Mouse (Mus musculus) forebrain, embryonic 11.5 days (tissue): ENCODE measurements around the gene Adgrg1. TPM values are rescaled to one million over a fixed set of nuclear protein-coding genes. Genes with fewer than 3 reads are reported as not detected.

ENCODE experiments used
- ATAC-seq: fragments of 200-750 bp; cut with Nextera tagmentation; replicated peaks from 2 replicates; pipeline ENCODE4 v1.8.0; 2017; ENCODE audit warnings: moderate TSS enrichment; ENCODE audit not compliant: low FRiP score
- DNase-seq: peaks from one replicate; pipeline ENCODE4 v3.0.0-alpha.2; 2017; ENCODE audit warnings: low spot score
- H3K27ac ChIP-seq: fragments of 300-500 bp; sonication (generic); 2 replicates; pipeline ENCODE4 v1.5.1; 2014; ENCODE audit warnings: low read depth, low read length
- H3K27me3 ChIP-seq: fragments of 300-500 bp; sonication (generic); 2 replicates; pipeline ENCODE4 v1.6.1; 2014; ENCODE audit warnings: mild to moderate bottlenecking, low read length, mixed read lengths; ENCODE audit not compliant: control insufficient read depth, insufficient read depth
- H3K36me3 ChIP-seq: fragments of 300-500 bp; sonication (generic); 2 replicates; pipeline ENCODE4 v1.6.1; 2014; ENCODE audit warnings: mild to moderate bottlenecking, low read length, moderate library complexity, mixed read lengths; ENCODE audit not compliant: control insufficient read depth, insufficient read depth
- H3K4me1 ChIP-seq: fragments of 300-500 bp; sonication (generic); replicated peaks from 2 replicates; pipeline ENCODE4 v1.6.1; 2014; ENCODE audit warnings: low read length, mixed read lengths; ENCODE audit not compliant: control insufficient read depth, insufficient read depth
- H3K4me2 ChIP-seq: fragments of 300-500 bp; sonication (generic); 2 replicates; pipeline ENCODE4 v1.6.1; 2014; ENCODE audit warnings: low read depth, mild to moderate bottlenecking, low read length, moderate library complexity, mixed read lengths; ENCODE audit not compliant: severe bottlenecking
- H3K4me3 ChIP-seq: fragments of 300-500 bp; sonication (generic); 2 replicates; pipeline ENCODE4 v1.5.1; 2014; ENCODE audit warnings: low read depth, low read length
- H3K9ac ChIP-seq: fragments of 300-500 bp; sonication (generic); 2 replicates; pipeline ENCODE4 v1.6.1; 2014; ENCODE audit warnings: low read length
- H3K9me3 ChIP-seq: fragments of 300-500 bp; sonication (generic); 2 replicates; pipeline ENCODE4 v1.6.1; 2016; ENCODE audit warnings: low read length, mixed read lengths; ENCODE audit not compliant: control insufficient read depth
- WGBS: fragments of 180-500 bp; shearing (Covaris S2); extraction: QIAGEN DNeasy Blood & Tissue Kit; methylation state at CpG from one replicate; pipeline ENCODE4 v1.1.7; 2014; 5-methylcytosine and 5-hydroxymethylcytosine counted together
- polyA plus RNA-seq: library from polyadenylated mRNA; unstranded; fragments of >200 nt; fragmentation: Nextera tagmentation; extraction: Ambion mirVana; gene quantifications from 2 replicates; pipeline ENCODE4 v1.2.1, GENCODE M21; 2014

Adgrg1 gene
- polyA plus RNA-seq, 1 experiment from 2014 or later = 177 TPM

DNA sequence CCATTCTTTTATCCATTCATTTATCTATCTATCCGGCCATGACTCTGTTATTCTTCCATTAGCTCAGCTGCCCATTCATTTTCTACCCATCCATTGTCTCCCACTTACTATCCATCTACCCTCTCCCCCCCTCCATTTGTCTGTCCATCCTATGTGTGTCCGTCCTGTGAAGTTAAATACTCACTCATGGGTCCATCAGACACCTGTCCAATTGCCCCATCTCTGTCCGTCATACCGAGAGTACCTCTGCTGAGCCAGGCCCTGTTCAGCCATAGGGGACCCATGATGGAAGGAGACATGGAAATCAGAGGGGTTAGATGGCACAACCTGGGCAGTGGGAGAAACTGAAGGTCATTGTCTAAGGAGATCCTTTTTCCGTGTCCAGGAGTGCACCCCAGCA, 24.1 kb upstream of the Adgrg1 start:
- DNase-seq = no peak
- no peaks in the 10 kb centered on the region for H3K4me1 ChIP-seq
- H3K27me3 ChIP-seq = no peaks in the 10 kb centered on the region
- ATAC-seq = no peak
- no peaks in the 10 kb centered on the region for H3K9me3 ChIP-seq
- H3K4me2 ChIP-seq = no peak overlapping the region
- no peaks in the 10 kb centered on the region for H3K36me3 ChIP-seq
- WGBS = 78% methylated on average over 5 of the region's 5 CpGs
- no peak overlapping the region for H3K4me3 ChIP-seq
- H3K27ac ChIP-seq = no peak overlapping the region
- no peak overlapping the region for H3K9ac ChIP-seq

GRCm38 (mm10) chr8:94952086-94952485, 22.5 kb upstream of the Adgrg1 start:
- no peak overlapping the region for H3K27ac ChIP-seq
- H3K9me3 ChIP-seq = no peaks in the 10 kb centered on the region
- ATAC-seq (no peak), DNase-seq (no peak)
- no peaks in the 10 kb centered on the region for H3K27me3 ChIP-seq
- no peak overlapping the region for H3K9ac ChIP-seq
- 87% methylated on average over 5 of the region's 5 CpGs for WGBS
- no peak overlapping the region for H3K4me3 ChIP-seq
- no peak overlapping the region for H3K4me2 ChIP-seq
- no peaks in the 10 kb centered on the region for H3K36me3 ChIP-seq
- H3K4me1 ChIP-seq = no peaks in the 10 kb centered on the region

- no peak for ATAC-seq
- Histone ChIP-seq H3K27me3 (no peaks in the 10 kb centered on the region), H3K4me2 (no peak overlapping the region), H3K9me3 (no peaks in the 10 kb centered on the region), H3K9ac (no peak overlapping the region), H3K36me3 (no peaks in the 10 kb centered on the region), H3K27ac (no peak overlapping the region), H3K4me3 (no peak overlapping the region), H3K4me1 (no peaks in the 10 kb centered on the region)
- DNase-seq = no peak
- 75% methylated on average over 7 of the region's 7 CpGs for WGBS
Observed at GRCm38 (mm10) chr8:94953624-94954367, 20.8 kb upstream of the Adgrg1 start.

DNA sequence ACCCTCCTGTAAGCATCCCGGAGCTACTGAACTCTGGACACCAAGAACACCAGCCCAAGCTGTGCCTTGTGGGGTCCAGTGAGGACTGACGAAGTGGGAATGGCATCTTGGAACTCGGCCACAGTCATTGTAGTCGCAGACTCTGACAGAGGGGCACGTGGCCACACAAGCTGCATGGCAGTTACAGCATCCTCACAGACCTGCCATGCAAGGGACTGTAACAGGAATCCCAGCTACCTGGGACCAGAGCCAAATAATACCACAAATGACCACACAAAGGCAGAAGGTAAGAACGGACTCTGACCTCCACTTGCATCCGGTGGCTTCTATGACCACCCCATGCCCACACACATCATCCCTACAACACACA, 20.2 kb upstream of the Adgrg1 start:
- H3K9me3 ChIP-seq = no peaks in the 10 kb centered on the region
- no peak overlapping the region for H3K9ac ChIP-seq
- DNase-seq (no peak), ATAC-seq (no peak)
- 83% methylated on average over 7 of the region's 7 CpGs for WGBS
- no peaks in the 10 kb centered on the region for H3K36me3 ChIP-seq
- H3K4me2 ChIP-seq = no peak overlapping the region
- no peak overlapping the region for H3K4me3 ChIP-seq
- H3K27me3 ChIP-seq = no peaks in the 10 kb centered on the region
- H3K4me1 ChIP-seq = no peaks in the 10 kb centered on the region
- no peak overlapping the region for H3K27ac ChIP-seq

DNA sequence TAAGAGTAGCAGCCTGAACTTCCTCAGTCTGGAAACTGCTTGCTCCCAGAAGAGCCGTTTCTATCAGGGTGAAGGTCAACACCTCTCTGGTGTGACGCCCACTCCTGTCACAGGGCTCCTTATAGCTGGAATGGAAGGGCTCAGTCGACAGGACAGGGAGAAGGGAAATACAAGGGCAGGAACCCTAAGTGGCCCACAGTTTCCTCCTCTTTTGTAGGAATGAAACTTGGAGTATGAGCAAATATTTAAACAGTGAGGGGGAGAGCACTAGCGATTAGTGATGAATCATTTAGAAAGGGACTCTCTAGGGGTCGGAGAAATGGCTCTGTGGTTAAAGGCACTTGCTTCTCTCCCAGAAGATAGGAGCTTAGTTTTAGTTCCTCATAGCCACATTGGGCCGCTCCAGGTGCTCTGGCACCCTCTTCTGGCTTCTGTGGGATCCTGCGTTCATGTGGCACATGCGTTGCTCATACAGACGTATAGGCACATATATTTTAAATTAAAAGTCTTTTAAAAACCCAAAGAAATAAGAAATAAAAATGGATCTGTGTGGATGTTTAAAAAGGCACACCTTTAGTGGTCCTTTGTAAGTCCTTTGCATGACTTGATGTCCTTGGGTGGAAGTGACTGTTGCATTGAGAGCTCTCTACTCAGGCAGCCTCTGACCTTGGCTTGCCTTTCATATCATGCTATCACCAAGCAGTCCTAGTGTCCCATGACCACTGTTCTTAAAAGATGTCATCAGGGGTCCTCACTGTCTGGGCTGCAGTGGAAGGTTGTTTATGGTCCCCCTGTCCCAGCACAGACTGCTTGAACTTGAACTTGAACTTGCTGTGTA, 19.4 kb upstream of the Adgrg1 start:
- Histone ChIP-seq H3K27ac (no peak overlapping the region), H3K9ac (no peak overlapping the region), H3K27me3 (no peaks in the 10 kb centered on the region), H3K4me2 (no peak overlapping the region), H3K4me3 (no peak overlapping the region), H3K9me3 (no peaks in the 10 kb centered on the region), H3K4me1 (no peaks in the 10 kb centered on the region), H3K36me3 (no peaks in the 10 kb centered on the region)
- DNase-seq = no peak
- 41% methylated on average over 9 of the region's 9 CpGs for WGBS
- no peak for ATAC-seq

- Histone ChIP-seq H3K9me3 (no peaks in the 10 kb centered on the region), H3K4me1 (no peaks in the 10 kb centered on the region), H3K27me3 (no peaks in the 10 kb centered on the region), H3K9ac (no peak overlapping the region), H3K4me2 (no peak overlapping the region), H3K36me3 (no peaks in the 10 kb centered on the region), H3K27ac (no peak overlapping the region), H3K4me3 (no peak overlapping the region)
- DNase-seq = no peak
- ATAC-seq = no peak
- WGBS = 85% methylated on average over 1 of the region's 1 CpGs
Observed at GRCm38 (mm10) chr8:94956078-94956574, 18.4 kb upstream of the Adgrg1 start.

GRCm38 (mm10) chr8:94962201-94962600, 12.3 kb upstream of the Adgrg1 start:
- H3K9ac ChIP-seq = no peak overlapping the region
- ATAC-seq (no peak), DNase-seq (no peak)
- no peak overlapping the region for H3K4me3 ChIP-seq
- no peaks in the 10 kb centered on the region for H3K27me3 ChIP-seq
- WGBS = 88% methylated on average over 1 of the region's 1 CpGs
- no peaks in the 10 kb centered on the region for H3K4me1 ChIP-seq
- no peaks in the 10 kb centered on the region for H3K9me3 ChIP-seq
- no peak overlapping the region for H3K4me2 ChIP-seq
- H3K27ac ChIP-seq = no peak overlapping the region
- no peaks in the 10 kb centered on the region for H3K36me3 ChIP-seq

GRCm38 (mm10) chr8:94964828-94965227, 9.7 kb upstream of the Adgrg1 start:
- ATAC-seq = no peak
- WGBS = 83% methylated on average over 10 of the region's 10 CpGs
- no peak overlapping the region for H3K27ac ChIP-seq

More at GRCm38 (mm10) chr8:94964828-94965227, 9.7 kb upstream of the Adgrg1 start:
- H3K27me3 ChIP-seq = no peaks in the 10 kb centered on the region
- no peak for DNase-seq
- H3K9me3 ChIP-seq = no peaks in the 10 kb centered on the region
- no peak overlapping the region for H3K4me3 ChIP-seq
- H3K36me3 ChIP-seq = no peaks in the 10 kb centered on the region
- H3K4me1 ChIP-seq = no peaks in the 10 kb centered on the region
- H3K4me2 ChIP-seq = no peak overlapping the region
- no peak overlapping the region for H3K9ac ChIP-seq
